Mouse (Mus musculus): ENCODE measurements around the gene Mrtfb. TPM values are rescaled to one million over a fixed set of nuclear protein-coding genes. Genes with fewer than 3 reads are reported as not detected.

Gene Mrtfb
- polyA plus RNA-seq, 1 experiment from 2014 or later, result 23.7 TPM

- WGBS, result 37% methylated on average over 7 of the region's 7 CpGs
- H3K4me2 ChIP-seq, result no peak overlapping the region
- no peaks in the 10 kb centered on the region for H3K27me3 ChIP-seq
- no peak overlapping the region for H3K4me3 ChIP-seq
- no peaks in the 10 kb centered on the region for H3K9me3 ChIP-seq
- H3K27ac ChIP-seq, result no peak overlapping the region
- H3K36me3 ChIP-seq, result no peaks in the 10 kb centered on the region
- H3K4me1 ChIP-seq, result peaks cover 8% of the 10 kb centered on the region; the same call in 1 of the 2 replicates
- ATAC-seq (ENCODE audit: borderline replicate concordance, extremely low read depth, low FRiP score, low TSS enrichment), result peak; percentile 60; the same call in 1 of the 2 replicates
- H3K9ac ChIP-seq, result no peak overlapping the region
These were observed 173.8 kb downstream of the Mrtfb start for GRCm38 (mm10) chr16:13429921-13430606.

DNA sequence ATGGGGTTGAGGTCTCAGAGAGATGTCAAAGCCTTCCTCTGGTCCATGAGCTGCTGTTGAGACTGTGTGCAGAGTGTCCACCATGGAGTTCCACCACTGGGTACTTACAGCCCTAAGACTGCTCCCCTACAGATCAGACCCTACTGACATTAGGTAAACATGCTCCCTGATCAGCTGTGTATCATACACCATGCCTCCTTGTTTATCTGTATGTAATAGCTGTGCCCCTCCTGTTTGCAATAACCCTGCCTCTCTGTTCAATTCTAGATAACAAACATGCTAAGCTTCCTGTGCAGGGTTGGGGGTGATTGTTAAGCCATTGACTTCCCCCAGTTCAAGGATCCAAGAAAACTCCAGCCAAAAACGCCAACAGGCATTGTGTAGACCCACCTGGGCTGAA is 174.7 kb downstream of the Mrtfb start:
- Histone ChIP-seq H3K27ac (no peak overlapping the region), H3K27me3 (no peaks in the 10 kb centered on the region), H3K9me3 (no peaks in the 10 kb centered on the region), H3K9ac (no peak overlapping the region), H3K4me2 (no peak overlapping the region), H3K4me1 (peaks cover 5% of the 10 kb centered on the region; the same call in 1 of the 2 replicates), H3K4me3 (no peak overlapping the region), H3K36me3 (no peaks in the 10 kb centered on the region)
- ATAC-seq (ENCODE audit: borderline replicate concordance, extremely low read depth, low FRiP score, low TSS enrichment), result no peak
- WGBS, result 61% methylated on average over 1 of the region's 1 CpGs

- Histone ChIP-seq H3K36me3 (no peaks in the 10 kb centered on the region), H3K27me3 (no peaks in the 10 kb centered on the region), H3K4me1 (peaks cover 12% of the 10 kb centered on the region), H3K4me2 (no peak overlapping the region), H3K9me3 (no peaks in the 10 kb centered on the region), H3K4me3 (no peak overlapping the region), H3K27ac (no peak overlapping the region), H3K9ac (no peak overlapping the region)
- ATAC-seq (ENCODE audit: borderline replicate concordance, extremely low read depth, low FRiP score, low TSS enrichment), result no peak
- WGBS, result 76% methylated on average over 2 of the region's 2 CpGs
These were observed 179.3 kb downstream of the Mrtfb start for GRCm38 (mm10) chr16:13435627-13436026.

GRCm38 (mm10) chr16:13437037-13437769 is 180.9 kb downstream of the Mrtfb start:
- peak overlapping the region; percentile 52 for H3K9ac ChIP-seq
- H3K9me3 ChIP-seq, result no peaks in the 10 kb centered on the region
- no peaks in the 10 kb centered on the region for H3K36me3 ChIP-seq
- H3K4me2 ChIP-seq, result peak overlapping the region; percentile 69
- H3K4me3 ChIP-seq, result peak overlapping the region; percentile 50
- H3K27ac ChIP-seq, result peak overlapping the region; percentile 71
- ATAC-seq (ENCODE audit: borderline replicate concordance, extremely low read depth, low FRiP score, low TSS enrichment), result peak; percentile 91
- peaks cover 8% of the 10 kb centered on the region for H3K4me1 ChIP-seq
- no peaks in the 10 kb centered on the region for H3K27me3 ChIP-seq
- WGBS, result under 1% methylated on average over 58 of the region's 58 CpGs

DNA sequence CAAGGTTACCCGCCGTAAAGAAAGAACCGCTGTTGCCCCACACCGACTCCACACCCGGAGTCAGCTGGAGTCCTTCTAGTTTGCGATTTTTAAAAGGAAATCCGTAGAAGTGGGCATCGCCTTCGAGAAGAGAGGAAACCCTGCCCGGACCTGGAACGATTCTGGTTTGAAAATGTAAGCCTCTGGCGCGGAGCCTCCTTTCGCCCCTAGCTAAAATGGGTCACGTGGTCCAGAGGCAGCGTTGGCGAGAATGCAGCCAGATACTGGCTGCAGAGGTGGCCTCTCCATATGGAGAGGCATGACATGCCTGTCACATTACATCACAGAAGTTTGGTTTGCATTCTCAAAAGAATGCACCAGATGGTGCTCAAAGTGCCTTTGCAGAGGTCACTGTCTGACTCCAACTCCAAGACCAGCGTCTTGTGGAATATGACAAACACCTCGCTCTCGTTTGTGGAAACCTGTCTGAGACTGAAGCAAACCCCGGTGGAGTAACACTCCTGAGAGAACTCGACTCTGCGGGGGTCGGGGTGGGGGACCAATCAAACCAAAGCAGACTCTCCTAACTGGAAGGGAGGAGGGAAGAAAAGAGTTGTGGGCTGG is 181.6 kb downstream of the Mrtfb start:
- Histone ChIP-seq H3K27ac (peak overlapping the region; percentile 71), H3K4me3 (peak overlapping the region; percentile 50), H3K4me2 (peak overlapping the region; percentile 69), H3K9me3 (no peaks in the 10 kb centered on the region), H3K9ac (peak overlapping the region; percentile 52), H3K36me3 (no peaks in the 10 kb centered on the region), H3K27me3 (no peaks in the 10 kb centered on the region), H3K4me1 (peaks cover 8% of the 10 kb centered on the region)
- under 1% methylated on average over 24 of the region's 24 CpGs for WGBS
- ATAC-seq (ENCODE audit: borderline replicate concordance, extremely low read depth, low FRiP score, low TSS enrichment), result peak; percentile 74

DNA sequence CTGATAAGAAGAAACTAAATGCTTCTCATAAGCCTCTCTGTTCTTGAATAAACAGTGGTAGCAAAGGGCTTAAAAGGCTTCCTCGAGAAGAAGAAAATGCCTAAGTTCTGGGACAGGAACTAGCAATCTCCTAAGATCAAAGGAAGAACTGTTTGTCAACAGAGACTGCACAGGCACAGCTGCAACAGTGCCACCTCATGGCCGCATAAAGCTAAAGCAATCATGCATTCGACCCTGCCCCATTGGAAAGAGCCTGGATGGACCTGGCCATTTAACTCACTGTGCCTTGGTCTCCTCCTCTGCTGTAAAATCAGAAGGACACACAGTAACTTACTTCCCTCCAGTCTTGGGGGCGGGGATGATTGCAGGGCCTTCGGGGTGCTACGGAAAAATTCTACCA is 184.2 kb downstream of the Mrtfb start:
- Histone ChIP-seq H3K4me1 (peaks cover 8% of the 10 kb centered on the region), H3K9ac (no peak overlapping the region), H3K4me2 (no peak overlapping the region), H3K27ac (no peak overlapping the region), H3K4me3 (no peak overlapping the region), H3K36me3 (no peaks in the 10 kb centered on the region), H3K27me3 (no peaks in the 10 kb centered on the region), H3K9me3 (no peaks in the 10 kb centered on the region)
- no peak for ATAC-seq (ENCODE audit: borderline replicate concordance, extremely low read depth, low FRiP score, low TSS enrichment)
- WGBS, result 35% methylated on average over 6 of the region's 6 CpGs

DNA sequence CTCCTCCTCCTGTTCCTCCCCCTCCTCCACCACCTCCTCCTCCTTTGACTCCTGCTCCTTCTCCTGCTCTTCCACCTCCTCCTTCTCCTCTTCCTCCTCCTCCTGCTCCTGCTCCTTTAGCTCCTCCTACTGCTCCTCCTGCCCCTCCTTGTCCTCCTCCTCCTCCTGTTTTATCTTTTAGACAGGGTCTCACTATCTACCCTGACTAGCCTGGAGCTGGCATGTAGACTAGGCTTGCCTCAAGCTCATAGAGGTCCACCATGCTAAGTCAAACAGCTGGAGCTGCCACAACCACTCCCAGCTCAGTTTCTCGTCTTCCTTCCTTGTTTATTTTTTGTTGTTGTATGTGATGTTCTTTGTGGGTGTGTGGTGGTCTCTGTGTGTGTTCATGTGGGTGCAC is 187.5 kb downstream of the Mrtfb start:
- Histone ChIP-seq H3K4me3 (no peak overlapping the region), H3K4me1 (peaks cover 4% of the 10 kb centered on the region), H3K27ac (no peak overlapping the region), H3K4me2 (no peak overlapping the region), H3K9ac (no peak overlapping the region), H3K27me3 (no peaks in the 10 kb centered on the region), H3K36me3 (no peaks in the 10 kb centered on the region), H3K9me3 (no peaks in the 10 kb centered on the region)
- ATAC-seq (ENCODE audit: borderline replicate concordance, extremely low read depth, low FRiP score, low TSS enrichment), result no peak
- 30% methylated on average over 1 of the region's 1 CpGs for WGBS

- Histone ChIP-seq H3K4me2 (no peak overlapping the region), H3K9ac (no peak overlapping the region), H3K9me3 (no peaks in the 10 kb centered on the region), H3K36me3 (no peaks in the 10 kb centered on the region), H3K27me3 (no peaks in the 10 kb centered on the region; the same call in 1 of the 2 replicates), H3K27ac (no peak overlapping the region), H3K4me3 (no peak overlapping the region), H3K4me1 (peaks cover 9% of the 10 kb centered on the region)
- ATAC-seq (ENCODE audit: borderline replicate concordance, extremely low read depth, low FRiP score, low TSS enrichment), result no peak
- WGBS, result 58% methylated on average over 5 of the region's 5 CpGs
These were observed 189.2 kb downstream of the Mrtfb start for GRCm38 (mm10) chr16:13445461-13445860.

DNA sequence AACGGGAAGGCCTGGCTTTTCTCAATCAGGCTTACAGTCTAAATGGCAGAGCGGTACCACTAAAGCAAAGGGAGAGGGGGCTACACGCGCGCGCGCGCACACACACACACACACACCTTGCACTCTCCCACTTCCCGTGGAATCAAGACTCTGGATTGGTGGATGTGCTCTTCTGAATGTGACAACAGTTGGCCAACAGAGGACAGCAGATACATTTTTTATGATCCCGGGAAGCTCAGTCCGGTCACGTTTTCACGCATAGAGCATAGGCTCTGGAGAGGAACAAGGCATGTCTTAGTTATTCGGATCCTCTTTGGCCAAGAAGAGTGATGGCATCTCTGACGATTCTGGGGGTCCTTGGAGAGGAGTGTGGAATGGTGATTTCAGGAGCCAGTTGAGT is 190.2 kb downstream of the Mrtfb start:
- H3K36me3 ChIP-seq, result no peaks in the 10 kb centered on the region
- ATAC-seq (ENCODE audit: borderline replicate concordance, extremely low read depth, low FRiP score, low TSS enrichment), result no peak
- H3K4me2 ChIP-seq, result peak overlapping the region; percentile 93
- peaks cover 10% of the 10 kb centered on the region for H3K4me1 ChIP-seq
- H3K27ac ChIP-seq, result no peak overlapping the region
- 0 out of 2 replicates have a peak overlapping the region, but pooled peaks have one; percentile 63 for H3K9ac ChIP-seq
- 17% methylated on average over 15 of the region's 15 CpGs for WGBS
- peak overlapping the region; percentile 69 for H3K4me3 ChIP-seq
- H3K9me3 ChIP-seq, result no peaks in the 10 kb centered on the region
- H3K27me3 ChIP-seq, result no peaks in the 10 kb centered on the region; the same call in 1 of the 2 replicates

GRCm38 (mm10) chr16:13446971-13447283 is 190.6 kb downstream of the Mrtfb start:
- H3K36me3 ChIP-seq, result no peaks in the 10 kb centered on the region
- peak overlapping the region; percentile 63; the same call in 1 of the 2 replicates for H3K9ac ChIP-seq
- no peak overlapping the region for H3K27ac ChIP-seq
- no peaks in the 10 kb centered on the region for H3K9me3 ChIP-seq
- ATAC-seq (ENCODE audit: borderline replicate concordance, extremely low read depth, low FRiP score, low TSS enrichment), result peak; percentile 21; the same call in 1 of the 2 replicates
- H3K4me1 ChIP-seq, result peaks cover 14% of the 10 kb centered on the region
- H3K4me2 ChIP-seq, result peak overlapping the region; percentile 93
- H3K4me3 ChIP-seq, result peak overlapping the region; percentile 69
- WGBS, result 6% methylated on average over 11 of the region's 11 CpGs
- no peaks in the 10 kb centered on the region; the same call in 1 of the 2 replicates for H3K27me3 ChIP-seq

GRCm38 (mm10) chr16:13447284-13448050 is 191.2 kb downstream of the Mrtfb start:
- peak overlapping the region; percentile 93 for H3K4me2 ChIP-seq
- H3K4me1 ChIP-seq, result peaks cover 16% of the 10 kb centered on the region
- H3K27ac ChIP-seq, result peak overlapping the region; percentile 9; the same call in 1 of the 2 replicates
- H3K27me3 ChIP-seq, result no peaks in the 10 kb centered on the region; the same call in 1 of the 2 replicates
- H3K9ac ChIP-seq, result peak overlapping the region; percentile 63
- ATAC-seq (ENCODE audit: borderline replicate concordance, extremely low read depth, low FRiP score, low TSS enrichment), result peak; percentile 80
- WGBS, result 0% methylated on average over 30 of the region's 43 CpGs
- no peaks in the 10 kb centered on the region for H3K36me3 ChIP-seq
- peak overlapping the region; percentile 69 for H3K4me3 ChIP-seq
- H3K9me3 ChIP-seq, result no peaks in the 10 kb centered on the region
